Mouse (Mus musculus) small intestine, adult 2 months (tissue): ENCODE data around the gene Dclk2.

Source experiments
- CTCF ChIP-seq: fragments of 200-500 bp; IDR thresholded peaks from 2 replicates; pipeline ENCODE4 v1.5.1; 2012; ENCODE audit warnings: low read depth, mild to moderate bottlenecking, control low read depth, inconsistent platforms, low read length, moderate library complexity, mixed read lengths; ENCODE audit not compliant: insufficient replicate concordance, insufficient read length; ENCODE audit errors: extremely low read depth
- POLR2A ChIP-seq: fragments of 200-500 bp; IDR thresholded peaks from 2 replicates; pipeline ENCODE4 v1.6.1; 2012; ENCODE audit warnings: low read depth, mild to moderate bottlenecking, control low read depth, inconsistent platforms, low read length, moderate library complexity

DNA sequence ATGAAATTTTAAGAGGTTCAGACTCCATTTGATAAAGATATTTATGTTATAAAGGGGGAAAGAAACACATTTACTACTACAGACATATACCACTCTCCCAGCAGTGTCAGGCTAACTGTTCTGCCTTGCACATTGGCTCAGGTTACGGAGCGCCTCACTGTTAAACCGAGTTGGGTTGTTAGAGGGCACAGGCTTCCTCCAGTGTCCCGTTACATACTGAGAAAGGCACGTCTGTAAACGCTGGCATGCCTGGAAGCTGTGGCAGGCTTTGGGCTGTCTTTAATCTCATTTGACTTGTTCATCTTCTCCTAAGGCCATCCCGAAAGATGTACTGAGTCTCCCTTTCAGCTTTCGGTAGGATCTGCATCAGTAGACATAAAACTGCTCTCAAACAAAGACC lies 152.1 kb downstream of the Dclk2 start:
- TF ChIP-seq CTCF: no peak
- TF ChIP-seq POLR2A: no peak
